Mouse (Mus musculus): ENCODE data around the gene Ush2a. TPM values are rescaled to one million over a fixed set of nuclear protein-coding genes. Genes with fewer than 3 reads are reported as not detected.

The Ush2a gene
- polyA plus RNA-seq, 1 experiment from 2014 or later = not detected

GRCm38 (mm10) chr1:189007980-189008324, 746.1 kb downstream of the Ush2a start:
- 43% methylated on average over 7 of the region's 7 CpGs for WGBS (ENCODE audit: insufficient replicate concordance)
- H3K4me3 ChIP-seq (ENCODE audit: low read depth, low read length) = peak overlapping the region; percentile 100
- H3K27ac ChIP-seq (ENCODE audit: low read depth) = no peak overlapping the region
- H3K9ac ChIP-seq (replicated peaks) = no peak overlapping the region
- DNase-seq = no peak
- no peak for TF ChIP-seq EP300 (IDR thresholded peaks at IDR 0.05; ENCODE audit: low read depth)
- TF ChIP-seq CTCF (IDR thresholded peaks at IDR 0.05; ENCODE audit: low read depth) = no peak
- H3K9me3 ChIP-seq (ENCODE audit: low read length) = no peaks in the 10 kb centered on the region
- peaks cover 5% of the 10 kb centered on the region for H3K36me3 ChIP-seq (replicated peaks; ENCODE audit: insufficient read depth, low read length)
- no peaks in the 10 kb centered on the region for H3K27me3 ChIP-seq (ENCODE audit: insufficient read depth, low read length)
- peak overlapping the region; percentile 96 for H3K4me2 ChIP-seq (ENCODE audit: low read depth, low read length)
- ATAC-seq = peak; percentile 33
- H3K4me1 ChIP-seq (ENCODE audit: insufficient read depth) = peaks cover 19% of the 10 kb centered on the region

DNA sequence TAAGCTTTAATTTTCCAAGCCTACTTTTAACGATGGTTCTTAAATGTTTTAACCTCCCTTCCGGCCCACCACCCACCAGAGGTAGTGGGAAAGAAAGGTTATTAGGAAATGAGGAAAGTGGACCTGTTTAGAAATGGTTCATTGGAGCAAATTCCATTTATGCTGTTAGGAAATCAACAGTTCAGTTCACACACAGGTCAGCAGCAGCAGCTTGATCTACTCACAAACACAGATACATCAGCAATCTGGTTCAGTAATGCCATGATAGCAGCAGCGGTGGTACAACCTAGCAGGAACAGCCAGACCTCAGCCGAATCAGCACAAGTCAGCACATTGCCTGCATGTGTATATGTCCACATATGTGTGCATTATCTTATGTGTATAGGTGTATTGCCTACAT, 748.8 kb downstream of the Ush2a start:
- no peaks in the 10 kb centered on the region for H3K36me3 ChIP-seq (replicated peaks; ENCODE audit: insufficient read depth, low read length)
- no peaks in the 10 kb centered on the region for H3K9me3 ChIP-seq (ENCODE audit: low read length)
- DNase-seq (no peak), ATAC-seq (no peak)
- H3K4me3 ChIP-seq (ENCODE audit: low read depth, low read length) = no peak overlapping the region
- H3K27me3 ChIP-seq (ENCODE audit: insufficient read depth, low read length) = no peaks in the 10 kb centered on the region
- no peak overlapping the region for H3K27ac ChIP-seq (ENCODE audit: low read depth)
- H3K9ac ChIP-seq (replicated peaks) = no peak overlapping the region
- 75% methylated on average over 4 of the region's 4 CpGs for WGBS (ENCODE audit: insufficient replicate concordance)
- peaks cover 21% of the 10 kb centered on the region for H3K4me1 ChIP-seq (ENCODE audit: insufficient read depth)
- TF ChIP-seq EP300 (IDR thresholded peaks at IDR 0.05; ENCODE audit: low read depth) (no peak), CTCF (IDR thresholded peaks at IDR 0.05; ENCODE audit: low read depth) (no peak)
- no peak overlapping the region for H3K4me2 ChIP-seq (ENCODE audit: low read depth, low read length)

DNA sequence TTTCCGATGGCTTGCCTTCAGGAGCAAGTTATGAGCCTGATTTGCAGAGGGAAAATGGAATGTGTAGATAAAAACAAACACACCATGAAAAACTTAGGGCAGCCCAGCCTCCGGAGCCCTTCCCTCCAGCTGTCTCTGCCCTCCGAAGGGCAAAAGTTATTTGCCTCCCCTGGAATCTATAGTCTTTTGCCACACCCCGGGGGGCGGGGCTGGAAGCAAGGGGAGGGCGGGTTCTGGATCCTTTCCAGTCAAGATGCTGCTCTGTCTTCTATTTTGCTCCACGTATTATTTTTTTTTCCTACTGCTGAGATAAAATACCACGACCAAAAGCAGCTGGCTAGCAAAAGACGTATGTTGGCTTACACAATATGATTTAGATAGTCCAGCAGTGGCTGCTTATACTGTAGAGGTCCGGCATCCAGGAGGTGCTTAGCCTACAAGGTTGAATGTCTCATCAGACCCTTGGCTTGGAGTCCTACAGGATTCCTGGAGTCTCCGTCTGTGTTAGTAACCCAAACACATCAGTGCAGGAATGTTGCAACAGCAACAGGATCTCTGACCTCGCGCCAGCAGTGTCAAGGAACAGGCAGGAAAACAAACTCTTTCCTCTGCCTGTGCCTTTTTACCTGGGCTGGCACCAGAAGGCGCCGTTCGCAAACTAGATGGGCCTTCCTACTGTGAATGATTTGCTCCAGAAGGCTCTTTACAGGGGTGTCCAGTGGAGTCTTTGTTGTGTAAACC, 751.2 kb downstream of the Ush2a start:
- H3K4me3 ChIP-seq (ENCODE audit: low read depth, low read length) = no peak overlapping the region
- no peak for TF ChIP-seq CTCF (IDR thresholded peaks at IDR 0.05; ENCODE audit: low read depth)
- no peak for TF ChIP-seq EP300 (IDR thresholded peaks at IDR 0.05; ENCODE audit: low read depth)
- DNase-seq (peak; percentile 46), ATAC-seq (peak; percentile 64)
- H3K4me2 ChIP-seq (ENCODE audit: low read depth, low read length) = peak overlapping the region; percentile 46
- H3K9ac ChIP-seq (replicated peaks) = no peak overlapping the region
- no peaks in the 10 kb centered on the region for H3K27me3 ChIP-seq (ENCODE audit: insufficient read depth, low read length)
- no peak overlapping the region for H3K27ac ChIP-seq (ENCODE audit: low read depth)
- H3K4me1 ChIP-seq (ENCODE audit: insufficient read depth) = peaks cover 10% of the 10 kb centered on the region
- WGBS (ENCODE audit: insufficient replicate concordance) = 10% methylated on average over 16 of the region's 16 CpGs
- no peaks in the 10 kb centered on the region for H3K36me3 ChIP-seq (replicated peaks; ENCODE audit: insufficient read depth, low read length)
- no peaks in the 10 kb centered on the region for H3K9me3 ChIP-seq (ENCODE audit: low read length)

- H3K4me2 ChIP-seq (ENCODE audit: low read depth, low read length) = peak overlapping the region; percentile 46
Measured at GRCm38 (mm10) chr1:189013587-189013921, 751.7 kb downstream of the Ush2a start.

More at GRCm38 (mm10) chr1:189013587-189013921, 751.7 kb downstream of the Ush2a start:
- peaks cover 10% of the 10 kb centered on the region for H3K4me1 ChIP-seq (ENCODE audit: insufficient read depth)
- no peaks in the 10 kb centered on the region for H3K9me3 ChIP-seq (ENCODE audit: low read length)
- ATAC-seq (0 out of 2 replicates have a peak, but pooled peaks have one; percentile 5), DNase-seq (no peak)
- H3K27ac ChIP-seq (ENCODE audit: low read depth) = no peak overlapping the region
- no peak overlapping the region for H3K4me3 ChIP-seq (ENCODE audit: low read depth, low read length)
- TF ChIP-seq EP300 (IDR thresholded peaks at IDR 0.05; ENCODE audit: low read depth) (no peak), CTCF (IDR thresholded peaks at IDR 0.05; ENCODE audit: low read depth) (no peak)
- H3K36me3 ChIP-seq (replicated peaks; ENCODE audit: insufficient read depth, low read length) = no peaks in the 10 kb centered on the region
- no peaks in the 10 kb centered on the region for H3K27me3 ChIP-seq (ENCODE audit: insufficient read depth, low read length)
- WGBS (ENCODE audit: insufficient replicate concordance) = 17% methylated on average over 4 of the region's 4 CpGs
- no peak overlapping the region for H3K9ac ChIP-seq (replicated peaks)
